Mouse (Mus musculus) testis, adult 2 months (tissue): ENCODE results near the gene Creb1.

Experiments
- CTCF ChIP-seq: fragments of 200-500 bp; IDR thresholded peaks from 2 replicates; pipeline ENCODE4 v1.5.1; 2012; ENCODE audit warnings: low read depth, mild to moderate bottlenecking, inconsistent platforms, low read length, moderate library complexity; ENCODE audit not compliant: control insufficient read depth, insufficient read depth, insufficient replicate concordance
- POLR2A ChIP-seq: fragments of 200-500 bp; IDR thresholded peaks from 2 replicates; pipeline ENCODE4 v1.6.1; 2012; ENCODE audit warnings: low read depth, mild to moderate bottlenecking, inconsistent platforms, low read length, moderate library complexity; ENCODE audit not compliant: control insufficient read depth

DNA sequence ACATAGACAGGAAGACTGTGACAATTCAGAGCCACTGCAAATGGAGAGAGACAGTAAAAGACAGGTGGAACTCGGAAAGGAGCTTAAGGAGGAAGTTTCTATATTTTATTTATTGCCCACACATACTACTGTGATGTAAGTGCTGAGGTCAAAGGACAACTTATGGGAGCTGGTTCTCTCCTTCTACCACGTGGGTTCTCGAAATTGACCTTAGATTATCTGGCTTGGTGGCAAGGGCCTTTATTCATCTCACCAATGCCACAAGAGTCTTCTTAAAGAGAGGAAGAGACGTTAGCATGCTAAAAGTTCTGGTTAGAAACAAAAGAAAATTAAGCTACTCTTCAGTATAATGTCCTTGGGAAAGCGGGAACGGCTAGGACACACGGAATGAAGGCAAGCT lies 897 bp upstream of the Creb1 start:
- TF ChIP-seq CTCF (no peak), POLR2A (no peak)
